Mouse (Mus musculus) heart, postnatal 0 days (tissue): Measurements from ENCODE around the gene Hmgb1. TPM values are rescaled to one million over a fixed set of nuclear protein-coding genes. Genes with fewer than 3 reads are reported as not detected.
A peak's percentile ranks its signal among the peaks of the same experiment; 100 is the strongest.
"Not testable (repeated sequence)": the region's sequence is repeated elsewhere in the genome, so short reads cannot be mapped to it uniquely, and the experiment has no call there.

ENCODE experiments used
- ATAC-seq: fragments of 200-750 bp; cut with Nextera tagmentation; 2 replicates; pipeline ENCODE4 v1.8.0; 2017; ENCODE audit warnings: low read depth, moderate number of reproducible peaks, moderate library complexity; ENCODE audit not compliant: insufficient read depth
- DNase-seq: peaks from one replicate; pipeline ENCODE4 v3.0.0-alpha.2; 2016; ENCODE audit warnings: low spot score
- H3K27ac ChIP-seq: fragments of 300-500 bp; sonication (generic); 2 replicates; pipeline ENCODE4 v1.5.1; 2014; ENCODE audit warnings: low read depth, mild to moderate bottlenecking
- H3K27me3 ChIP-seq: fragments of 300-500 bp; sonication (generic); 2 replicates; pipeline ENCODE4 v1.6.1; 2014; ENCODE audit warnings: low read length, mixed read lengths; ENCODE audit not compliant: control insufficient read depth, insufficient read depth
- H3K36me3 ChIP-seq: fragments of 300-500 bp; sonication (generic); replicated peaks from 2 replicates; pipeline ENCODE4 v1.6.1; 2014; ENCODE audit warnings: low read length, mixed read lengths; ENCODE audit not compliant: control insufficient read depth, insufficient read depth
- H3K4me1 ChIP-seq: fragments of 300-500 bp; sonication (generic); 2 replicates; pipeline ENCODE4 v1.6.1; 2014; ENCODE audit warnings: antibody characterized with exemption; ENCODE audit not compliant: control insufficient read depth, insufficient read depth
- H3K4me2 ChIP-seq: fragments of 300-500 bp; sonication (generic); 2 replicates; pipeline ENCODE4 v1.6.1; 2014; ENCODE audit warnings: low read depth, mild to moderate bottlenecking, low read length, moderate library complexity
- H3K4me3 ChIP-seq: fragments of 300-500 bp; sonication (generic); 2 replicates; pipeline ENCODE4 v1.5.1; 2014; ENCODE audit warnings: low read depth, low read length
- H3K9ac ChIP-seq: fragments of 300-500 bp; sonication (generic); replicated peaks from 2 replicates; pipeline ENCODE4 v1.6.1; 2014; ENCODE audit warnings: low read depth, low read length, mixed read lengths
- H3K9me3 ChIP-seq: fragments of 300-500 bp; sonication (generic); replicated peaks from 2 replicates; pipeline ENCODE4 v1.6.1; 2016; ENCODE audit warnings: low read length; ENCODE audit not compliant: control insufficient read depth
- CTCF ChIP-seq: IDR thresholded peaks from 2 replicates; pipeline ENCODE4 v1.5.1; 2016; ENCODE audit warnings: antibody characterized with exemption, control low read depth, low read depth
- EP300 ChIP-seq: IDR thresholded peaks from 2 replicates; pipeline ENCODE4 v1.6.1; 2016; ENCODE audit warnings: antibody characterized with exemption, low read depth
- WGBS: fragments of 180-500 bp; shearing (Covaris S2); extraction: QIAGEN DNeasy Blood & Tissue Kit; methylation state at CpG from one replicate; pipeline ENCODE4 v1.1.7; 2014; 5-methylcytosine and 5-hydroxymethylcytosine counted together
- polyA plus RNA-seq: library from polyadenylated mRNA; unstranded; fragments of >200 nt; fragmentation: Nextera tagmentation; extraction: Ambion mirVana; gene quantifications from 2 replicates; pipeline ENCODE4 v1.2.1, GENCODE M21; 2015
- total RNA-seq: library from RNA; depleted of rRNA; stranded (reverse); fragments of >200 nt; gene quantifications from 2 replicates; pipeline ENCODE4 v1.2.3, GENCODE M21; 2014; ENCODE audit warnings: low replicate concordance

Hmgb1 gene
- total and polyA plus RNA-seq, 2 experiments from 2014 or later = 107 to 540 TPM

- 55% methylated on average over 13 of the region's 13 CpGs for WGBS
- H3K4me2 ChIP-seq = peak overlapping the region; percentile 35; the same call in 1 of the 2 replicates
- ATAC-seq = peak; percentile 49; the same call in 1 of the 2 replicates
Observed at GRCm38 (mm10) chr5:149152063-149152773, 32.1 kb downstream of the Hmgb1 start.

GRCm38 (mm10) chr5:149150882-149151281 lies 33.4 kb downstream of the Hmgb1 start:
- Histone ChIP-seq H3K4me1 (no peaks in the 10 kb centered on the region), H3K9me3 (no peaks in the 10 kb centered on the region), H3K36me3 (no peaks in the 10 kb centered on the region), H3K27ac (no peak overlapping the region), H3K9ac (no peak overlapping the region), H3K4me2 (no peak overlapping the region), H3K4me3 (no peak overlapping the region), H3K27me3 (no peaks in the 10 kb centered on the region)
- TF ChIP-seq CTCF (no peak), EP300 (no peak)
- 89% methylated on average over 3 of the region's 3 CpGs for WGBS
- ATAC-seq (no peak), DNase-seq (no peak)

More at GRCm38 (mm10) chr5:149152063-149152773, 32.1 kb downstream of the Hmgb1 start:
- TF ChIP-seq EP300 = no peak
- TF ChIP-seq CTCF = no peak
- no peaks in the 10 kb centered on the region for H3K4me1 ChIP-seq
- no peaks in the 10 kb centered on the region for H3K36me3 ChIP-seq
- no peaks in the 10 kb centered on the region for H3K27me3 ChIP-seq
- no peaks in the 10 kb centered on the region for H3K9me3 ChIP-seq
- no peak overlapping the region for H3K4me3 ChIP-seq
- H3K9ac ChIP-seq = no peak overlapping the region
- peak overlapping the region; percentile 18; the same call in 1 of the 2 replicates for H3K27ac ChIP-seq
- peak; percentile 13 for DNase-seq

- Histone ChIP-seq H3K9ac (no peak overlapping the region), H3K9me3 (no peaks in the 10 kb centered on the region), H3K4me3 (no peak overlapping the region), H3K27me3 (no peaks in the 10 kb centered on the region), H3K4me2 (no peak overlapping the region), H3K36me3 (no peaks in the 10 kb centered on the region), H3K27ac (no peak overlapping the region; the same call in 1 of the 2 replicates), H3K4me1 (no peaks in the 10 kb centered on the region)
- 60% methylated on average over 8 of the region's 8 CpGs for WGBS
- DNase-seq (no peak), ATAC-seq (no peak)
- TF ChIP-seq CTCF (no peak), EP300 (no peak)
Observed at GRCm38 (mm10) chr5:149147386-149148000, 36.8 kb downstream of the Hmgb1 start.

GRCm38 (mm10) chr5:149146691-149147090 lies 37.6 kb downstream of the Hmgb1 start:
- Histone ChIP-seq H3K4me1 (no peaks in the 10 kb centered on the region), H3K9me3 (no peaks in the 10 kb centered on the region), H3K9ac (no peak overlapping the region), H3K27me3 (no peaks in the 10 kb centered on the region), H3K36me3 (no peaks in the 10 kb centered on the region), H3K4me2 (no peak overlapping the region), H3K27ac (no peak overlapping the region), H3K4me3 (no peak overlapping the region)
- WGBS = 74% methylated on average over 7 of the region's 7 CpGs
- DNase-seq (no peak), ATAC-seq (no peak; the same call in 1 of the 2 replicates)
- TF ChIP-seq CTCF = no peak
- no peak for TF ChIP-seq EP300

GRCm38 (mm10) chr5:149143766-149144375 lies 40.4 kb downstream of the Hmgb1 start:
- no peak overlapping the region for H3K4me2 ChIP-seq
- H3K4me3 ChIP-seq = no peak overlapping the region
- no peaks in the 10 kb centered on the region for H3K27me3 ChIP-seq
- no peaks in the 10 kb centered on the region for H3K4me1 ChIP-seq
- H3K27ac ChIP-seq = no peak overlapping the region
- peak; percentile 11 for DNase-seq
- TF ChIP-seq CTCF = no peak
- no peak for TF ChIP-seq EP300
- no peaks in the 10 kb centered on the region for H3K9me3 ChIP-seq
- no peaks in the 10 kb centered on the region for H3K36me3 ChIP-seq
- no peak overlapping the region for H3K9ac ChIP-seq
- no peak for ATAC-seq
- 67% methylated on average over 25 of the region's 25 CpGs for WGBS

- not testable (repeated sequence) for H3K4me1 ChIP-seq, H3K4me2 ChIP-seq, H3K4me3 ChIP-seq, H3K27ac ChIP-seq, DNase-seq, H3K9ac ChIP-seq, ATAC-seq, H3K36me3 ChIP-seq, H3K27me3 ChIP-seq, H3K9me3 ChIP-seq
- 88% methylated on average over 1 of the region's 1 CpGs for WGBS
Observed at GRCm38 (mm10) chr5:149141155-149141554, 43.1 kb downstream of the Hmgb1 start.
